Mouse (Mus musculus): ENCODE results near the gene Fam228a. TPM values are rescaled to one million over a fixed set of nuclear protein-coding genes. Genes with fewer than 3 reads are reported as not detected.
"Not testable (repeated sequence)": the region's sequence is repeated elsewhere in the genome, so short reads cannot be mapped to it uniquely, and the experiment has no call there.

Gene Fam228a
- total and polyA plus RNA-seq, 2 experiments from 2014 or later: 0.14 to 0.65 TPM

DNA sequence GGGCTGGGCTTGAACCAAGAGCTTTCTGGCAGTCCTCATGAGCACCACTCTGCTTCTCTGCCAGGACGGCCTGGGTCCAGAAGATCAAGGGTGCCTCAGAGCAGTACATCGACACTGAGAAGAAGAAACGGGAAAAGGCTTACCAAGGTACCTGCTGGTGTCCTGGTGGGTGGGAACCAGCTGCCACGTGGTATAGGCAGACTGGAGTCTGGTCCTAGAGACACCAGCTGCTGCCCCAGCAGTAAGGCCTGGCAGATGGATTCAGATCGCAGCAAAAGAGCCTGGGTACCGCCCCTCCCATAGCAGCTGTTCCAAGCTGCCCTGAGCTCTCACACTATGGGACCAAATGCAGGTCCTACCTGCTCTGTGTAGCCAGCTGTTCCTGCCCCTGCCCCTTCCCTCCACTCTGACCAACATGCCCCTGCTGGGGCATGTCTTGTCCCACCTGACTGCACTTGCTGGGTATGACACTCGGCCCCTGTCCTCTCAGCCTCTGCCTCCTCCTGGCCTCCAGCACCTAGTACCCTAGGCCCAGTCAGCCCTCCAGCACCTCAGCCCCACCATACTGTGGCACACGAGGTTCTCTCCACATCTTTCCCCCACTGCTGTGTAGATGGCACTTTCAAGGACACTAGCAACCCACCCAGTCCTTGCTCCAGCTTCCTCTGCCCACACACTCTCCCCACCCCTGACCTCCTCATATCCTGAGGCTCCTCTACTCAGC is 29.2 kb downstream of the Fam228a start:
- H3K36me3 ChIP-seq (replicated peaks; ENCODE audit: control insufficient read depth, insufficient read depth, low read length): peaks cover 72% of the 10 kb centered on the region
- ATAC-seq (ENCODE audit: insufficient read depth, low read depth) (no peak), DNase-seq (ENCODE audit: low spot score) (no peak)
- no peaks in the 10 kb centered on the region for H3K27me3 ChIP-seq (ENCODE audit: control insufficient read depth, insufficient read depth, low read length)
- WGBS: 71% methylated on average over 8 of the region's 8 CpGs
- no peak overlapping the region for H3K4me3 ChIP-seq (ENCODE audit: low read depth, low read length)
- H3K4me2 ChIP-seq (ENCODE audit: low read depth, low read length): no peak overlapping the region
- no peak overlapping the region for H3K9ac ChIP-seq (replicated peaks; ENCODE audit: low read depth, low read length)
- no peaks in the 10 kb centered on the region for H3K9me3 ChIP-seq (replicated peaks; ENCODE audit: control insufficient read depth, low read length)
- H3K27ac ChIP-seq (ENCODE audit: low read depth): no peak overlapping the region
- no peak for TF ChIP-seq CTCF (IDR thresholded peaks at IDR 0.05; ENCODE audit: low read depth)
- TF ChIP-seq EP300 (IDR thresholded peaks at IDR 0.05; ENCODE audit: low read depth): no peak
- peaks cover 3% of the 10 kb centered on the region; the same call in 1 of the 2 replicates for H3K4me1 ChIP-seq (ENCODE audit: control insufficient read depth, insufficient read depth)

DNA sequence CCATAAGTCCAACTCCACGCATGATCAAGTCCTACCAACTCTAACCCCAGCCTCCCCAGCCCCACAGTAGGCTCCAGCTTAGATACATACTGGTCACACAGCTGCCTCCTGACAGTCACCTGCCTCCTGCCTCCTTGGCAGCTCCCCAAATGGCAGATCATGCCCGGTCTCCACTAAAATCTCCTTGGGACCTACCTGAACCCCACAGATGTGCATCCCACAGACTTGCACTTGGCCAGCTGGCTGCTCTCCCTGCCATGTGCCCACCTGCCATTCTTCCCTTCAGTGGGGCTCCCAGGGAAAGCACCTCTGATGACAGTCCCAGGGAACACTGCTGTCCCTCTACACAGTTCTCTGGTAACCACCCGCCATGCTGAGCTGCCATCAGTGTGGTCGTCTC is 29.9 kb downstream of the Fam228a start:
- no peaks in the 10 kb centered on the region for H3K27me3 ChIP-seq (ENCODE audit: control insufficient read depth, insufficient read depth, low read length)
- H3K36me3 ChIP-seq (replicated peaks; ENCODE audit: control insufficient read depth, insufficient read depth, low read length): peaks cover 71% of the 10 kb centered on the region
- H3K4me2 ChIP-seq (ENCODE audit: low read depth, low read length): no peak overlapping the region
- no peak overlapping the region for H3K4me3 ChIP-seq (ENCODE audit: low read depth, low read length)
- H3K27ac ChIP-seq (ENCODE audit: low read depth): no peak overlapping the region
- no peak for ATAC-seq (ENCODE audit: insufficient read depth, low read depth)
- H3K9ac ChIP-seq (replicated peaks; ENCODE audit: low read depth, low read length): no peak overlapping the region
- no peaks in the 10 kb centered on the region for H3K4me1 ChIP-seq (ENCODE audit: control insufficient read depth, insufficient read depth)
- WGBS: 71% methylated on average over 4 of the region's 4 CpGs
- no peaks in the 10 kb centered on the region for H3K9me3 ChIP-seq (replicated peaks; ENCODE audit: control insufficient read depth, low read length)
- DNase-seq (ENCODE audit: low spot score): no peak
- TF ChIP-seq EP300 (IDR thresholded peaks at IDR 0.05; ENCODE audit: low read depth) (no peak), CTCF (IDR thresholded peaks at IDR 0.05; ENCODE audit: low read depth) (no peak)

DNA sequence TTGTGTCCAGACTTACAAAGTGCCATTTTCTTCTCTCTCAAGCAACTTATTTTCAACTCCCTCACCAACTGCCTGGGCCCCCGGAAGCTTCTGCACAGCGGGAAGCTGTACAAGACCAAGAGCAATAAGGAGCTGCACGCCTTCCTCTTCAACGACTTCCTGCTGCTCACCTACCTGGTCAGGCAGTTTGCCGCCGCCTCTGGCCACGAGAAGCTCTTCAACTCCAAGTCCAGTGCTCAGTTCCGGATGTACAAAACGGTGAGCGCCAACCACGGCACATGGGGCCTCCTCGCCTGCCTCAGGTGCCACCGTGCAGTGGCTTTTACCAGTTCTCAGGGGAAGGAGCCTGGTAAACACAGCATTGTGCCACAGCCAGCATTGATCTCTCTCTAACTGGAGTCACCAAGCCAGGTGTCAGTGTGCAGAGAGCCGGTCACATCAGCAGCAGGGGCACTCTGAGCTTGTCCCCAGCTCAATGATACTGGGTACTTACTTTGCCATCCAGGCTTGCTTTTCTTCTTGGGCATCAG is 30.7 kb downstream of the Fam228a start:
- TF ChIP-seq CTCF (IDR thresholded peaks at IDR 0.05; ENCODE audit: low read depth) (no peak), EP300 (IDR thresholded peaks at IDR 0.05; ENCODE audit: low read depth) (no peak)
- Histone ChIP-seq H3K27ac (ENCODE audit: low read depth) (no peak overlapping the region), H3K4me2 (ENCODE audit: low read depth, low read length) (no peak overlapping the region), H3K36me3 (replicated peaks; ENCODE audit: control insufficient read depth, insufficient read depth, low read length) (peaks cover 67% of the 10 kb centered on the region), H3K4me1 (ENCODE audit: control insufficient read depth, insufficient read depth) (no peaks in the 10 kb centered on the region), H3K27me3 (ENCODE audit: control insufficient read depth, insufficient read depth, low read length) (no peaks in the 10 kb centered on the region), H3K9me3 (replicated peaks; ENCODE audit: control insufficient read depth, low read length) (no peaks in the 10 kb centered on the region), H3K4me3 (ENCODE audit: low read depth, low read length) (no peak overlapping the region), H3K9ac (replicated peaks; ENCODE audit: low read depth, low read length) (no peak overlapping the region)
- 89% methylated on average over 14 of the region's 14 CpGs for WGBS
- ATAC-seq (ENCODE audit: insufficient read depth, low read depth): no peak
- no peak for DNase-seq (ENCODE audit: low spot score)

- no peak for TF ChIP-seq CTCF (IDR thresholded peaks at IDR 0.05; ENCODE audit: low read depth)
- H3K27ac ChIP-seq (ENCODE audit: low read depth): no peak overlapping the region
- WGBS: 75% methylated on average over 10 of the region's 10 CpGs
- H3K4me2 ChIP-seq (ENCODE audit: low read depth, low read length): no peak overlapping the region
- no peaks in the 10 kb centered on the region for H3K27me3 ChIP-seq (ENCODE audit: control insufficient read depth, insufficient read depth, low read length)
- no peak overlapping the region for H3K4me3 ChIP-seq (ENCODE audit: low read depth, low read length)
- H3K9me3 ChIP-seq (replicated peaks; ENCODE audit: control insufficient read depth, low read length): no peaks in the 10 kb centered on the region
- DNase-seq (ENCODE audit: low spot score) (no peak), ATAC-seq (ENCODE audit: insufficient read depth, low read depth) (no peak)
- no peaks in the 10 kb centered on the region for H3K4me1 ChIP-seq (ENCODE audit: control insufficient read depth, insufficient read depth)
- peaks cover 65% of the 10 kb centered on the region for H3K36me3 ChIP-seq (replicated peaks; ENCODE audit: control insufficient read depth, insufficient read depth, low read length)
- no peak overlapping the region for H3K9ac ChIP-seq (replicated peaks; ENCODE audit: low read depth, low read length)
Observed at GRCm38 (mm10) chr12:4706901-4707300, 31.3 kb downstream of the Fam228a start.

DNA sequence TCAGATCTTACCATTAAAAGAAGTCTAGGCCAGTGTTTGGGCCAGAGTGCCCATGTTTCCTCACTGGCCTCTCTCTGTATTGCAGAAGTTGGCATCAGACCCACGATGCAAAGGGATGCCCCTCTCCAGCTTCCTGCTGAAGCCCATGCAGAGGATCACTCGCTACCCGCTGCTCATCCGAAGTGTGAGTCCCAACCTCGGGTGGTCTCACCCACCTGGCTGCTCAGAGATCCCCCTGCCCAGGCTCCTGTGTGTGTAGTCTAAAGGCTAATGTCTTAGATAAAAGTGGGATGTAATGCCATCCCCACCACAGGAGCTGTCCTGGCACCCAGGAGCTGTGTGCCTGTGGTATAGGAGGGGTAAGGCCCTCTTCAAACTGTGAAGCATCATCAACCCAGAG is 32.1 kb downstream of the Fam228a start:
- H3K27ac ChIP-seq (ENCODE audit: low read depth): no peak overlapping the region
- no peak overlapping the region for H3K4me3 ChIP-seq (ENCODE audit: low read depth, low read length)
- no peaks in the 10 kb centered on the region for H3K4me1 ChIP-seq (ENCODE audit: control insufficient read depth, insufficient read depth)
- 81% methylated on average over 5 of the region's 5 CpGs for WGBS
- no peak overlapping the region for H3K9ac ChIP-seq (replicated peaks; ENCODE audit: low read depth, low read length)
- DNase-seq (ENCODE audit: low spot score) (no peak), ATAC-seq (ENCODE audit: insufficient read depth, low read depth) (no peak)
- TF ChIP-seq EP300 (IDR thresholded peaks at IDR 0.05; ENCODE audit: low read depth) (no peak), CTCF (IDR thresholded peaks at IDR 0.05; ENCODE audit: low read depth) (no peak)
- peaks cover 68% of the 10 kb centered on the region for H3K36me3 ChIP-seq (replicated peaks; ENCODE audit: control insufficient read depth, insufficient read depth, low read length)
- H3K9me3 ChIP-seq (replicated peaks; ENCODE audit: control insufficient read depth, low read length): no peaks in the 10 kb centered on the region
- no peaks in the 10 kb centered on the region for H3K27me3 ChIP-seq (ENCODE audit: control insufficient read depth, insufficient read depth, low read length)
- no peak overlapping the region for H3K4me2 ChIP-seq (ENCODE audit: low read depth, low read length)

DNA sequence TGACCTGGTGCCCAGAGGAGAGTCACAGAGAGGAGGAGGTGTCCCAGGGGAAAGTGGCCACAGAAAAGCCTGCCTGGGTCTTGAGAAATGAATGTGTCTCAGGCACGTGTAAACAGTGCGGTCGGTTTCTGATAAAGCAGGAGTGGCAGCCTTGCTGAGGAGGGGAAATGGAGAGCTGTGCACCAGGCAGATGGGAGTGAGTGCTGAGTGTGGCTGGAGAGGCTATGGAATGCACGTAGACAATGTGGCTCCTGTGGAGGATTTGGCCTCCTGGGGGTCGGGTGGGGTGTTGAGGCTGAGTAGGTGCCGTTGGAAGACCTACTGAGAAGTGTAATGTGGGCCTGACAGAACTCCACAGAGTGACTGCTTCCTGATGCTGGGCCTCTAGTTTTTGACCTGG is 32.6 kb downstream of the Fam228a start:
- WGBS: 25% methylated on average over 6 of the region's 6 CpGs
- ATAC-seq (ENCODE audit: insufficient read depth, low read depth); H3K27ac ChIP-seq (ENCODE audit: low read depth); H3K4me1 ChIP-seq (ENCODE audit: control insufficient read depth, insufficient read depth); H3K4me3 ChIP-seq (ENCODE audit: low read depth, low read length); H3K9me3 ChIP-seq (replicated peaks; ENCODE audit: control insufficient read depth, low read length); DNase-seq (ENCODE audit: low spot score); H3K9ac ChIP-seq (replicated peaks; ENCODE audit: low read depth, low read length); H3K4me2 ChIP-seq (ENCODE audit: low read depth, low read length); H3K27me3 ChIP-seq (ENCODE audit: control insufficient read depth, insufficient read depth, low read length): not testable (repeated sequence)
- H3K36me3 ChIP-seq (replicated peaks; ENCODE audit: control insufficient read depth, insufficient read depth, low read length): peaks cover 68% of the 10 kb centered on the region

Measured in heart, postnatal 0 days (tissue).